Mouse (Mus musculus) embryonic facial prominence, embryonic 13.5 days (tissue): ENCODE measurements around the gene Smad5. TPM values are rescaled to one million over a fixed set of nuclear protein-coding genes. Genes with fewer than 3 reads are reported as not detected.

Source experiments
- ATAC-seq: fragments of 200-750 bp; cut with Nextera tagmentation; 2 replicates; pipeline ENCODE4 v1.8.0; 2017; ENCODE audit warnings: low read depth; ENCODE audit not compliant: insufficient number of reproducible peaks, insufficient read depth, low FRiP score, low TSS enrichment
- H3K27ac ChIP-seq: fragments of 300-500 bp; sonication (generic); 2 replicates; pipeline ENCODE4 v1.5.1; 2015; ENCODE audit warnings: moderate library complexity, mild to moderate bottlenecking, inconsistent platforms
- H3K27me3 ChIP-seq: fragments of 300-500 bp; sonication (generic); 2 replicates; pipeline ENCODE4 v1.6.1; 2015; ENCODE audit warnings: mild to moderate bottlenecking, inconsistent platforms
- H3K36me3 ChIP-seq: fragments of 300-500 bp; sonication (generic); 2 replicates; pipeline ENCODE4 v1.6.1; 2015; ENCODE audit warnings: mild to moderate bottlenecking, inconsistent platforms
- H3K4me1 ChIP-seq: fragments of 300-500 bp; sonication (generic); 2 replicates; pipeline ENCODE4 v1.6.1; 2015; ENCODE audit warnings: inconsistent platforms
- H3K4me2 ChIP-seq: fragments of 300-500 bp; sonication (generic); 2 replicates; pipeline ENCODE4 v1.6.1; 2015; ENCODE audit warnings: moderate library complexity, mild to moderate bottlenecking, inconsistent platforms
- H3K4me3 ChIP-seq: fragments of 300-500 bp; sonication (generic); 2 replicates; pipeline ENCODE4 v1.5.1; 2015; ENCODE audit warnings: mild to moderate bottlenecking, inconsistent platforms
- H3K9ac ChIP-seq: fragments of 300-500 bp; sonication (generic); 2 replicates; pipeline ENCODE4 v1.6.1; 2015; ENCODE audit warnings: mild to moderate bottlenecking, inconsistent platforms
- H3K9me3 ChIP-seq: fragments of 300-500 bp; sonication (generic); 2 replicates; pipeline ENCODE4 v1.6.1; 2016; ENCODE audit warnings: inconsistent platforms
- WGBS: fragments of 180-500 bp; shearing (Covaris S2); methylation state at CpG from one replicate; pipeline ENCODE4 v1.1.7; 2015; ENCODE audit warnings: mixed read lengths; 5-methylcytosine and 5-hydroxymethylcytosine counted together
- polyA plus RNA-seq: library from polyadenylated mRNA; unstranded; fragments of >200 nt; fragmentation: Nextera tagmentation; extraction: Ambion mirVana; gene quantifications from 2 replicates; pipeline ENCODE4 v1.2.1, GENCODE M21; 2015

The Smad5 gene
- polyA plus RNA-seq, 1 experiment from 2014 or later = 39.5 TPM

GRCm38 (mm10) chr13:56681924-56682323 lies 20.9 kb upstream of the Smad5 start:
- 72% methylated on average over 4 of the region's 4 CpGs for WGBS
- 0 out of 2 replicates have a peak overlapping the region, but pooled peaks have one; percentile 2 for H3K27ac ChIP-seq
- H3K9me3 ChIP-seq = no peaks in the 10 kb centered on the region
- no peak overlapping the region for H3K9ac ChIP-seq
- no peak overlapping the region for H3K4me2 ChIP-seq
- peaks cover 23% of the 10 kb centered on the region for H3K4me1 ChIP-seq
- no peak for ATAC-seq
- H3K27me3 ChIP-seq = no peaks in the 10 kb centered on the region
- no peaks in the 10 kb centered on the region for H3K36me3 ChIP-seq
- H3K4me3 ChIP-seq = no peak overlapping the region

- H3K36me3 ChIP-seq = no peaks in the 10 kb centered on the region
- no peak overlapping the region for H3K9ac ChIP-seq
- no peak overlapping the region for H3K4me2 ChIP-seq
- ATAC-seq = no peak
- H3K9me3 ChIP-seq = no peaks in the 10 kb centered on the region
- WGBS = 83% methylated on average over 17 of the region's 17 CpGs
- no peak overlapping the region for H3K4me3 ChIP-seq
- H3K27me3 ChIP-seq = no peaks in the 10 kb centered on the region
- H3K27ac ChIP-seq = 0 out of 2 replicates have a peak overlapping the region, but pooled peaks have one; percentile 2
- peaks cover 23% of the 10 kb centered on the region for H3K4me1 ChIP-seq
Observed at GRCm38 (mm10) chr13:56682326-56682725, 20.5 kb upstream of the Smad5 start.

DNA sequence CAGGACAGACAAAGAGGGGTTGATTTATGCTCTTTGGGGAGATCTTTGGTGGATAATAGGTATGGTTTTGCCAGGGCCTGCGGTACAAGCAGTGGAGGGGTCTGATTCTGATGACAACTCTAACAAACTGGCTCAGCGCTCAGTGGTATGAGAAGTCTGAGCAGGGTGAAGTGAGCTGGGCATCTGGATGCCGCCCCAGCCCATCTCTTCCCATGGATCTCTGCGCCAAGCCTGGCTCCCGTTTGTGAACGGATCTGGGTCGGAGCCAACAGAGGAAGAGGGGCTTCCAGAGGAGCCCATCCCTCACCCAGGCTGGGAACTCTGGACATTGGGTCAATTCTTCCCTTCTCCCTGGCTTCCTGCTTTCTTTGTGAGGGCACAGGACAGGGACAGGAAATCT lies 19.5 kb upstream of the Smad5 start:
- no peaks in the 10 kb centered on the region for H3K9me3 ChIP-seq
- no peak for ATAC-seq
- H3K4me1 ChIP-seq = peaks cover 19% of the 10 kb centered on the region
- no peak overlapping the region for H3K27ac ChIP-seq
- no peaks in the 10 kb centered on the region for H3K36me3 ChIP-seq
- no peaks in the 10 kb centered on the region for H3K27me3 ChIP-seq
- 89% methylated on average over 7 of the region's 7 CpGs for WGBS
- no peak overlapping the region for H3K9ac ChIP-seq
- H3K4me3 ChIP-seq = no peak overlapping the region
- no peak overlapping the region for H3K4me2 ChIP-seq

DNA sequence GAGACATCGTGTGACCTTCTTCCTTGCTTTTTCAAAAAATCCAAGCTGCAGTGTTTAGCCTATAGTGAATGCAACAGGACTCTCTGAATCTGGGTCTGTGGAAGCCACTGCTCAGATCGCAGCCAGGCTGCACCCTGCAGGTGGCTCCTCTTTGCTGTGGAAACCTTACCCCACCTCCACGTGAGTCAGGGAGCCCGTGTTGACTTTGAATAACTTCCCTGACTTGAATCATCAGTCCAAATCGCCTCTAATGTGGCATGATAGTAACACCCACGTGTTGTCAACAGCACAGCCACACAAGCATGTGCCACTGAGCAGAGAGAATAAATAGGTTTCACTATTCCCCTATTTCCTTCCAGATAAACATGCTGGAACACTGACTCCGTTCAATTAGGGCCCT lies 10.8 kb upstream of the Smad5 start:
- no peaks in the 10 kb centered on the region for H3K27me3 ChIP-seq
- no peak overlapping the region for H3K9ac ChIP-seq
- H3K9me3 ChIP-seq = no peaks in the 10 kb centered on the region
- H3K36me3 ChIP-seq = no peaks in the 10 kb centered on the region
- 49% methylated on average over 7 of the region's 7 CpGs for WGBS
- H3K4me1 ChIP-seq = peaks cover 19% of the 10 kb centered on the region
- no peak overlapping the region for H3K4me3 ChIP-seq
- no peak overlapping the region for H3K4me2 ChIP-seq
- ATAC-seq = no peak
- H3K27ac ChIP-seq = no peak overlapping the region

- Histone ChIP-seq H3K4me2 (no peak overlapping the region), H3K27ac (no peak overlapping the region), H3K9ac (no peak overlapping the region), H3K36me3 (no peaks in the 10 kb centered on the region), H3K4me1 (peaks cover 25% of the 10 kb centered on the region), H3K9me3 (no peaks in the 10 kb centered on the region), H3K4me3 (no peak overlapping the region), H3K27me3 (no peaks in the 10 kb centered on the region)
- no peak for ATAC-seq
- 82% methylated on average over 6 of the region's 6 CpGs for WGBS
Observed at GRCm38 (mm10) chr13:56692644-56693043, 10.2 kb upstream of the Smad5 start.

DNA sequence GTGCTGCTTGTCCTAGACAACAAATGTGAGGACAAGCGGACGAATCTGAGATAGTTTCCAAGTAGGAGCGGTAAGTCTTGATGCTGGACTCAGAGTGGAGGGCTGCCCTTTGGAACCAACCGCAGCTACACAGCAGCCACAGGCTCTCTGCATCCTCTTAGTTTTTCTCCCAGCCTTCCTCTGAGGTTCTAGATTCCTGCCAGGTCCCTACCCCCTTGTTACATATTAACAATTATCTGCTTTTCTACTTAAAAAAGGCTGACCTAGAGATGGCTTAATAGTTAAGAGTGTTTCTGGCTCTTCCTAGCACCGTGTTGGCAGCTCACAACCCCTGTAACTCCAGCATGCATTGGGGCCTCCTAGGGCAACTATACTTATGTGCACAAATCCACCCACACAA lies 7.1 kb upstream of the Smad5 start:
- ATAC-seq = no peak
- Histone ChIP-seq H3K9me3 (no peaks in the 10 kb centered on the region), H3K4me1 (peaks cover 36% of the 10 kb centered on the region), H3K4me2 (no peak overlapping the region), H3K9ac (no peak overlapping the region), H3K27ac (no peak overlapping the region), H3K36me3 (no peaks in the 10 kb centered on the region), H3K4me3 (no peak overlapping the region), H3K27me3 (no peaks in the 10 kb centered on the region)
- 86% methylated on average over 5 of the region's 5 CpGs for WGBS

- Histone ChIP-seq H3K27me3 (no peaks in the 10 kb centered on the region), H3K9ac (no peak overlapping the region), H3K27ac (peak overlapping the region; percentile 62; the same call in 1 of the 2 replicates), H3K4me2 (no peak overlapping the region), H3K36me3 (no peaks in the 10 kb centered on the region), H3K4me3 (no peak overlapping the region), H3K4me1 (peaks cover 36% of the 10 kb centered on the region), H3K9me3 (no peaks in the 10 kb centered on the region)
- WGBS = 65% methylated on average over 5 of the region's 5 CpGs
- no peak for ATAC-seq
Observed at GRCm38 (mm10) chr13:56696699-56697098, 6.1 kb upstream of the Smad5 start.

GRCm38 (mm10) chr13:56697171-56697570 lies 5.6 kb upstream of the Smad5 start:
- Histone ChIP-seq H3K4me3 (no peak overlapping the region), H3K4me1 (peaks cover 40% of the 10 kb centered on the region), H3K36me3 (no peaks in the 10 kb centered on the region), H3K4me2 (0 out of 2 replicates have a peak overlapping the region, but pooled peaks have one; percentile 7), H3K27ac (peak overlapping the region; percentile 62), H3K27me3 (no peaks in the 10 kb centered on the region), H3K9ac (0 out of 2 replicates have a peak overlapping the region, but pooled peaks have one; percentile 33), H3K9me3 (no peaks in the 10 kb centered on the region)
- no peak for ATAC-seq
- WGBS = 58% methylated on average over 2 of the region's 2 CpGs

GRCm38 (mm10) chr13:56698391-56698790 lies 4.4 kb upstream of the Smad5 start:
- Histone ChIP-seq H3K9me3 (no peaks in the 10 kb centered on the region), H3K27me3 (no peaks in the 10 kb centered on the region), H3K4me1 (peaks cover 44% of the 10 kb centered on the region), H3K27ac (peak overlapping the region; percentile 62), H3K9ac (no peak overlapping the region; the same call in 1 of the 2 replicates), H3K4me2 (peak overlapping the region; percentile 27), H3K36me3 (no peaks in the 10 kb centered on the region), H3K4me3 (no peak overlapping the region)
- 8% methylated on average over 9 of the region's 9 CpGs for WGBS
- no peak for ATAC-seq

GRCm38 (mm10) chr13:56699370-56699769 lies 3.4 kb upstream of the Smad5 start:
- H3K4me1 ChIP-seq = peaks cover 48% of the 10 kb centered on the region
- WGBS = 96% methylated on average over 2 of the region's 2 CpGs
- H3K27ac ChIP-seq = no peak overlapping the region
- no peaks in the 10 kb centered on the region for H3K27me3 ChIP-seq
- no peak overlapping the region for H3K9ac ChIP-seq
- ATAC-seq = no peak
- no peak overlapping the region for H3K4me3 ChIP-seq
- H3K36me3 ChIP-seq = no peaks in the 10 kb centered on the region
- no peak overlapping the region for H3K4me2 ChIP-seq
- no peaks in the 10 kb centered on the region for H3K9me3 ChIP-seq

GRCm38 (mm10) chr13:56700981-56701380 lies 1.8 kb upstream of the Smad5 start:
- Histone ChIP-seq H3K4me1 (peaks cover 59% of the 10 kb centered on the region), H3K36me3 (peaks cover 2% of the 10 kb centered on the region; the same call in 1 of the 2 replicates), H3K4me3 (no peak overlapping the region), H3K9me3 (no peaks in the 10 kb centered on the region), H3K27me3 (no peaks in the 10 kb centered on the region), H3K4me2 (no peak overlapping the region), H3K27ac (no peak overlapping the region), H3K9ac (no peak overlapping the region)
- ATAC-seq = no peak
- 66% methylated on average over 1 of the region's 1 CpGs for WGBS

GRCm38 (mm10) chr13:56701924-56702323 lies 886 bp upstream of the Smad5 start:
- ATAC-seq = no peak
- Histone ChIP-seq H3K27ac (no peak overlapping the region), H3K4me3 (no peak overlapping the region), H3K9me3 (no peaks in the 10 kb centered on the region), H3K4me1 (peaks cover 58% of the 10 kb centered on the region), H3K27me3 (no peaks in the 10 kb centered on the region), H3K4me2 (peak overlapping the region; percentile 80), H3K36me3 (peaks cover 6% of the 10 kb centered on the region; the same call in 1 of the 2 replicates), H3K9ac (no peak overlapping the region)
- 56% methylated on average over 10 of the region's 10 CpGs for WGBS
